Mouse (Mus musculus): Measurements from ENCODE around the gene Dmgdh.

DNA sequence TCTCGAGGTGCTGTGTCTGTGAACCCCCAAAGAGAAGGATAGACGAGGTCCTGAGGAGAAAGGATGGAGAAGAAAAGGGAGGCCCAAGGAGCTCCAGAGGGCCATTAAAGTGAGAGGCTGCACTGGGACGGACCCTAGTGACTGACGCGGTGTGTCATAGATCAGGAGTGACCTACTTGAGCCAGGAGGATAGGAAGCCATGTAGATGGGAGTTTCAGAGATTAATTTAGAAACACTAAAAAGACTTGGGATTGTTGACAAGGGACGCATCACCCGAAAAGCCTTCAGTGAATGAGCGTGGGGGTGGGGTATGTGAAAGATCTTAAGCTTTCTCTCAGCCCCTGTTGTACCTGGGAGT, 98.0 kb downstream of the Dmgdh start:
- TF ChIP-seq POLR2A (IDR thresholded peaks at IDR 0.05; ENCODE audit: borderline replicate concordance, low read depth, low read length) = 0 out of 2 replicates have a peak, but pooled peaks have one; percentile 5
- TF ChIP-seq CTCF (IDR thresholded peaks at IDR 0.05; ENCODE audit: low read depth, low read length) = no peak
